Mouse (Mus musculus) liver, postnatal 0 days (tissue): Measurements from ENCODE around the gene Prkcb.

Source experiments
- CTCF ChIP-seq: sonication (generic); IDR thresholded peaks from 2 replicates; pipeline ENCODE4 v1.5.1; 2016; ENCODE audit warnings: antibody characterized with exemption, low read depth
- EP300 ChIP-seq: IDR thresholded peaks from 2 replicates; pipeline ENCODE4 v1.6.1; 2016; ENCODE audit warnings: antibody characterized with exemption, low read depth, mild to moderate bottlenecking

- TF ChIP-seq CTCF (no peak), EP300 (no peak)
These were observed 164.1 kb downstream of the Prkcb start for GRCm38 (mm10) chr7:122452671-122453070.
